Mouse (Mus musculus) 416B (cell line): ENCODE measurements at regions not wholly inside any gene's neighbourhood (a gene's known extent, or its start where the extent isn't known, plus 50 kb on each side); places are given as distances from the start of the nearest gene placed in this dataset.
A peak's percentile ranks its signal among the peaks of the same experiment; 100 is the strongest.
"Not testable (repeated sequence)": the region's sequence is repeated elsewhere in the genome, so short reads cannot be mapped to it uniquely, and the experiment has no call there.

Source experiments
- DNase-seq: peaks from one replicate; pipeline ENCODE4 v3.0.0; 2011; ENCODE audit warnings: low read depth

DNA sequence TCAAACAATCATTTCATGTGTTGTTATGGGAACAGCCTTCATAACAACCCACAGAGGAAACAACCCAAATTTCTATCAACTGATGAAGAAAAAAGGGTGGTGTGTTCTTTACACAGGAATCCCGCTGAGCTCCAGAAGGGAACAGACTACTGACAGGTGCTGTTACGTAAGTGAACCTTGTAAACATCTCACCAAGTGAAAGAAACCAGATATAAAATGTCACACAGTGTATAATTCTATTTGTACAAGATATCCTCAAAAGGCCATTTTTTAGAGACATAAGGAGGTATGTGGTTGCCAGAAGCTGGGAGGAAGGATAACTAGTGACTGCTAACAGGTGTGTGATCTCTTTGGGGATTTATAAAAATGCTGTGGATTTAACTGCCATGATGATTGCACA, 119.9 kb downstream of the Plod2 start:
- DNase-seq = no peak

DNA sequence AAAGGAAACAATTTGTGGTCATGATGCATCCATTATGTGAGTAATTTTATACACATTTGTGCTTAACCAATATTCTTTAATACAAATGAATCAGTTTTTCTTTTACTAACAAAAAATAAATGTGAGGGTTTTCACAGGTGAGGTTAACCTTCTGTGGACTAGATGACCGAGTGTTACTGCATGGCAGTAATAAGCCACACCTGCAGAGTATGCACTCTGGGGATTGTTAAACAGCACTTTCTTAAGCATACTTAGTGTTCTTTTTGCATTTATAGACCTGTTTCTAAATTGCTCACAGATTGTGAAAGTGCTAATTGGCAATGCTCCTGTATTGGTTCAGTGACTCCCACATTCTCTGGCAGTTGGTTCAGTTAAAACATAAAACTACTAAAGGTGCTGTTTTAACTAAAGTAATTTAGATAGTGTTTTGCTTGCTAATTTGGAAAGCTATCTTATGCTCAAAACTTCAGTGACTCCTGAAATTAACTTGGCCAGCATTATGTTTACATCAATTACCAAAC, 125.4 kb downstream of the Plod2 start:
- DNase-seq = no peak

DNA sequence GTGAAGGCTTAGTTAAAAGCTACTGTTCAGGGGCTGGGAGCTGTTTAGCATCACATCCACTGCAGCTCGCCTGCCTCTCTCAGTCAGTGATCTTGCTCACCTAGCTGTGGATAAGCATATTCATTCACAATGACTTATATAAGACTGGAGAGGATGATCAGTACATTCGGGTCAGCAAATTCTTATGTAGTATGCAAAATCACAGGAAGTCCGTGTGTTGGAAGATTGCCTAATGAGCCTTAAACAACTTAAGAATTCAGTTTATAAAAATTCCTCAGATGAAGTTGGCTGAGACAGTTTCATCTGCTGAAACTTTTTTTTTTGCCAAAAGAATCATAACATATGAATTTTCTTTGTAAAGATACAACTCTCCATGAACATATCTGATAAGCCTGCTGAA, 129.9 kb downstream of the Plod2 start:
- peak; percentile 5 for DNase-seq

- DNase-seq = no peak
Measured at GRCm38 (mm10) chr9:92694361-92695016, 152.5 kb downstream of the Plod2 start.

GRCm38 (mm10) chr9:92697971-92698370, 155.9 kb downstream of the Plod2 start:
- DNase-seq = no peak

DNA sequence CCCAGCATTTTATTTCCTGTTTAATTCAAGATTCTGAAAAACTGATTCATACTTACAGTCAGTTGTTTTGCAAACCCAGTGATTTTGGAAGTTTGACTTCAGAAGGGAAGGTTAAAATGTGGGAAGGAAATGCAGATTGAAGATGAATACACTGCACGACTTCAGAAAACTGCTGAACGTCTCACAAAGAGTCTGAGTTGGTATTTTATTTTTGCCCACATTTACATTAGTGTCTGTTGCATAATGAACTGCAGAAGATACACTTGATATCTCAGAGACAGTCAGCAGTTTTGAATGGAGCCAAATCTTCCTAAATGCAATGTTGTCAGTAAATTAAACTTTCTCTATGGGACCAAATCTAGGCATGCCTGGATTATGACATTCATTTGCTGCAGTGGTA, 162.7 kb downstream of the Plod2 start:
- no peak for DNase-seq

DNA sequence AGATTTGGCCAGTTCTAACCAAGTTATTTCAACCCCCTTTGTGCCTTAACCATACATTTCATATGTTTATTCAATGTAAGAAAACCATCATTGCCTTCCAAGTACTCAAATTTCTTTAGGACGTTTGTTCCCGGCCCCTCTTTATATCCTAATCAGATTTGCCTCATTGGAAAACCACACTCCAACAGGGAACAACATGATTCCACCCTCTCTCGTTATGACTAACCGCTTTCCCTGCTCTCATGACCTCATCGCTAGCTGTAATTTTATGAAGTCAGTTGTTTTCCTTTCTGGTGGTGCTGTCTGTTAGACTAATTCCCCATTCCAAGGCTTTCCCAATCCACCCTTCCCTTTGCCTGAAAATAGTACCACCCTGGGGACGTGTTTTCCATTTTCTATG, 165.0 kb downstream of the Plod2 start:
- no peak for DNase-seq

DNA sequence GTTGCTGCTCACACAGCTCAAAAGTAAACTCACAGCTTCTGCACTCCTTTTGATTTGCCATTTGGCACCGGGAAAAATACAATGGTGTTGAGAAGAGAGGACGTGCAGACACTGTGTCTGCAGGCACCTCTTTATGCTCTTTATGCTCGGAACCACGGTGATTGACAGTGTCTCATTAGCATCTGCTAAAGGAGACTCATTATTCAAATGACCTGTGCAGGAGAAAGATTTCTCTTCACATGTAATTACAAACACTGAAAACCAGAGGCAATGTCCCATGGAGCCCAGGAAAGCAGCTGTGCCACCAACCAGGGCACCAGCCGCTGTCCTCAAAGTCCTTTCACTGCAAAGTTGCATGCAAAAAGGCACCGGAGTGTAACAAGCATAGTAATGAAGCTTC, 175.2 kb downstream of the Plod2 start:
- no peak for DNase-seq

DNA sequence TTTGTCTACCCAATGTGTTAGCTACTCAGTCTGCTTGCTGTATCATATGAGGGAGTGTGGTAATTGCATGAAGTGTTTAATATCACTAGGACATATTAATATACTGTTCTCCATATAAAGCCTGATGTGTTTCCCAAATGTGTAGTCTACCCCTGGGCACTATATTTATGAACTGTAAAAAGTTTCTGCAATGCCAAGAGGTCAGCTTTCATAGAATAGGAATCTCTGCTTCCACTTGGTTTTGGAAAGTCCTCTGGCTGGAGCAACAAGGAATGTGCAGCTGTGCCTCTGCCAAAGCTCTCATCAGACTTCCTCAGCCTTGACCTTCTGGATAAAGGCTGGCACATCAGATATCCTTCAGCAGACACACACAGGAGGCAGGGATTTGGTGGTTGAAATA, 176.3 kb downstream of the Plod2 start:
- no peak for DNase-seq

GRCm38 (mm10) chr9:92719251-92719650, 177.2 kb downstream of the Plod2 start:
- no peak for DNase-seq

DNA sequence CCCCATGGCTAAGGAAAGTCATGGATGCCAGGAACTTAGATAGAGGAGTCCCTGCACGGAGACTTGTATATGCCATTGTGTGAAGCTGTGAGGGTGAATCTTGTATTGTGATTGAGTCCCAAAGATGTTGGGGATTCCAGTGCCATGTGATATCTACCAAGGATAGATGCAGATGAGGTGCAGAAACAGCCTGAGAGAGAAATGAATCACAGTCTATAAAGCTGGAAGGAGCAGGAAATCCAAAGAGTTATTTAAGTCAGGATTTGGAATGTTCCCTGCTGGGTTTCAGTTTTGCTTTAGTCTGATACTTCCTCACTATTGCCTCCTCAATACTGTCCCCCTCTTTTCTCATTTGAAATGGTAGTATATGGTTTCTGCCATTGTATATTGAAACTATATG, 186.8 kb downstream of the Plod2 start:
- DNase-seq = no peak

GRCm38 (mm10) chr9:92731396-92731795, 189.4 kb downstream of the Plod2 start:
- no peak for DNase-seq

DNA sequence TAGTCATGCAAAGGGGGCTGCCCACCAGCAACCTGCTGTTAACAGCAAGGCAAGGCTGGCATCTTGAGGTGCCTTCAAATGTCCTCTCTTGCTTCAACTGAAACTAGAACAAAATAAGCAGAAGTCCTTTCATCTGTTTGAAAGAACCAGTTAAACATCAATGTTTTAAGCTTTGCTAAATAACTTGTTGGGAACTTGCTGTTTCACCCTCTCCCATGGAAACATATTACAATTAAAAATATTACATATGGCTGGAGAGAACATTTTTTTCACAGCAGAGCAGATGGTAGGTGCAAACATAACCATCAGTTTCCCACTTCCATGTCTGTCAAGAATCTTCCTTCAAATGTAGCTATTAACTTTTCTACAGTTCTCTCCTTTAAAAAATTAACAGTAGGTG, 225.5 kb downstream of the Plod2 start:
- no peak for DNase-seq

- DNase-seq = no peak
Measured at GRCm38 (mm10) chr9:92768432-92768831, 226.4 kb downstream of the Plod2 start.

- DNase-seq = peak; percentile 26
Measured at GRCm38 (mm10) chr9:92769528-92769927, 227.5 kb downstream of the Plod2 start.

- DNase-seq = no peak
Measured at GRCm38 (mm10) chr9:92771002-92771401, 229.0 kb downstream of the Plod2 start.

- no peak for DNase-seq
Measured at GRCm38 (mm10) chr9:92771716-92772115, 229.7 kb downstream of the Plod2 start.

GRCm38 (mm10) chr9:92782922-92783454, 241.0 kb downstream of the Plod2 start:
- no peak for DNase-seq

- no peak for DNase-seq
Measured at GRCm38 (mm10) chr9:92799695-92800094, 257.7 kb downstream of the Plod2 start.

GRCm38 (mm10) chr9:92809469-92809868, 267.4 kb downstream of the Plod2 start:
- no peak for DNase-seq

GRCm38 (mm10) chr9:92820721-92821120, 278.7 kb downstream of the Plod2 start:
- DNase-seq = no peak

GRCm38 (mm10) chr9:92826708-92827353, 284.8 kb downstream of the Plod2 start:
- DNase-seq = no peak

DNA sequence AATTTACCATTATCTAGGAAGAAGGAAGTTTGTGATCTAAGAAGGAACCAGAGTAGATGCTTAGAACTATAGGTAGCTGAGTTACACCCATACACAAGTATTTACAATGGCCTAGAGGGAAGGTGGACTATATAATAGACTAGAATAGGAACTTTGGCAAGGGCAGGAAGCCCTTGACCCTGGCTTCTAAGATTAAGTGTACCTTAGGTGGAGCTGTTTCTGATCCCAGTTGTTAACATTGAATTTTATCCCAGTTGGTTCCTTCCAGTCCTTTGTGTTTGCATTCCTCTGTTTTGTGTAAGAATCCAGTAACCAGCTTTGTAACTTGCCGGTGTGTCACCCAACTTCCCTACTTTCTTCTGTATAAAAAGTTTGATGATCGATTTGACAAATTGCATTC, 294.1 kb downstream of the Plod2 start:
- DNase-seq = not testable (repeated sequence)
